Mouse (Mus musculus): ENCODE data around the gene Wdr76.

DNA sequence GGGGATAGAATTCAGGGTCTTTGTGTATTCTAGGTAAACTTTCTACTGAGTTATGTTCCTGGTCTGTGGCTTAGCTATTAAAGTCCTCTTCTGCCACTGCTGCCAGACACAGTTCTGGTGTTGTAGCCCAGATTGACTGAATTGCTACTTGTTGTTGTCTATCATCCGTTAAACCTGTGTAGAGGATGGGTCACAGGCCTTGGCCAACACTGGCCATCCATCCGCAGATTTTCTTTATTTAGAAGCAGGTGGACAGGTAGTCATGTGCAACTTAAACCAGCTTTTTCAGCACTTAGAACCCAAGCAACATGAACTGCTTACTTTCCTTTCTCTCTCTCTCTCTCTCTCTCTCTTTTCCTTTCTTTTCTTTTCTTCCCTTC, 1.4 kb downstream of the Wdr76 start:
- no peak for TF ChIP-seq CTCF (IDR thresholded peaks at IDR 0.05; ENCODE audit: low read depth, low read length)
- TF ChIP-seq GATA1 (IDR thresholded peaks at IDR 0.05; ENCODE audit: borderline replicate concordance, low read length): no peak

Measured in G1E (cell line).